Mouse (Mus musculus): ENCODE measurements around the gene Fndc1.

GRCm38 (mm10) chr17:7717945-7718344 lies 109.2 kb downstream of the Fndc1 start:
- no peak for TF ChIP-seq POU5F1 (IDR thresholded peaks at IDR 0.05; ENCODE audit: borderline replicate concordance, low read length)
- no peak for TF ChIP-seq CTCF (conservative IDR thresholded peaks at IDR 0.05; ENCODE audit: low read length)
- no peak for TF ChIP-seq NANOG (IDR thresholded peaks at IDR 0.05; ENCODE audit: borderline replicate concordance, low read length)
